Mouse (Mus musculus) limb, embryonic 10.5 days (tissue): ENCODE measurements around the gene Adcy7. TPM values are rescaled to one million over a fixed set of nuclear protein-coding genes. Genes with fewer than 3 reads are reported as not detected.

Experiments used
- DNase-seq: peaks from one replicate; pipeline ENCODE4 v3.0.0-alpha.2; 2017; ENCODE audit warnings: low spot score
- H3K27ac ChIP-seq: fragments of 300-500 bp; sonication (generic); 2 replicates; pipeline ENCODE4 v1.5.1; 2016; ENCODE audit warnings: mild to moderate bottlenecking
- H3K27me3 ChIP-seq: fragments of 300-500 bp; sonication (generic); 2 replicates; pipeline ENCODE4 v1.6.1; 2016; ENCODE audit warnings: low read depth, mild to moderate bottlenecking; ENCODE audit not compliant: poor library complexity, severe bottlenecking
- H3K36me3 ChIP-seq: fragments of 300-500 bp; sonication (generic); 2 replicates; pipeline ENCODE4 v1.6.1; 2016; ENCODE audit warnings: mild to moderate bottlenecking, moderate library complexity
- H3K4me1 ChIP-seq: fragments of 300-500 bp; sonication (generic); 2 replicates; pipeline ENCODE4 v1.6.1; 2016
- H3K4me3 ChIP-seq: fragments of 300-500 bp; sonication (generic); 2 replicates; pipeline ENCODE4 v1.5.1; 2016; ENCODE audit warnings: mild to moderate bottlenecking, moderate library complexity
- H3K9me3 ChIP-seq: fragments of 300-500 bp; sonication (generic); replicated peaks from 2 replicates; pipeline ENCODE4 v1.6.1; 2016; ENCODE audit warnings: mild to moderate bottlenecking
- WGBS: fragments of 180-500 bp; shearing (Covaris S2); methylation state at CpG from one replicate; pipeline ENCODE4 v1.1.7; 2016; 5-methylcytosine and 5-hydroxymethylcytosine counted together
- polyA plus RNA-seq: library from polyadenylated mRNA; unstranded; fragments of >200 nt; fragmentation: Nextera tagmentation; extraction: Ambion mirVana; gene quantifications from 2 replicates; pipeline ENCODE4 v1.2.1, GENCODE M21; 2016

Gene Adcy7
- polyA plus RNA-seq, 1 experiment from 2014 or later = 2.2 TPM

DNA sequence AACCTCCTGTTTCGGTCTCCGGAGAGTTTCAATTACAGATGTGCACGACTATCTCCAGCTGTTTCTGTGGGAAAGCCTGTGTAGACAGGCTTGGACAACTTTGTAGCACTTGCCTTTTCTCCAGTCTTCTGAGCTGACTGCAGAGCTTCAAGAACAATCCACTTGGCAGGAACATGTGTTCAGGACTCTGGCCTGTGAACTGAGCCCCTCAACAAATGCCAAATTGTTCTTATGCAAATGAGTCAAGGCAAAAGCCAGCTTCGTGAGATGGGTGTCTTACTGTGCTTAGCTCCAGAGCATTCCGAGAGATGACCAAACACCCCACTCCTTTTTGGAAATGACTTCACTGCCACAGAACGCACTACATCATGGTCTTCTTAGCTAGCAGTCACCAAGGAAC, 56.5 kb downstream of the Adcy7 start:
- Histone ChIP-seq H3K4me1 (0 out of 2 replicates have a peak, but pooled peaks cover 4% of the 10 kb centered on the region), H3K9me3 (no peaks in the 10 kb centered on the region), H3K27ac (no peak overlapping the region), H3K36me3 (peaks cover 100% of the 10 kb centered on the region), H3K4me3 (no peak overlapping the region), H3K27me3 (no peaks in the 10 kb centered on the region)
- DNase-seq = no peak
- WGBS = 92% methylated on average over 6 of the region's 6 CpGs

DNA sequence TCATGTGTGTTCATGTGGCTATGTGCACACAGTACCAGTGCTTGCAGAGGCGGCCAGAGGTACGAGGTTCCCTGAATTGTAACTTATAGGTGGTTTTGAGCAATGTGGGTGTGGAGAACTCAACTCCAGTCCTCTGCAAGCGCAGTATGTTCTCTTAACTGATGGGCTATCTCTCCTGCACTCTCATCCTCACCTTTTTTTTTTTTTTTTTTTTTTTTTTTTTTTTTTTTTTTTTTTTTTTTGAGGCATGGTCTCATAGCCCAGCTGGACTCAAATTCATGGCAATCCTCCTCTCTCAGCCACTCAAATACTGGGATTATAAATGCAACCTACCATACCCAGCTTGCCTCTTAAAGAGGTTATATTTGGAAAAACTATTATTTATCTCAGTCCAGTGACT, 58.6 kb downstream of the Adcy7 start:
- no peak overlapping the region for H3K27ac ChIP-seq
- DNase-seq = peak; percentile 27
- H3K36me3 ChIP-seq = peaks cover 100% of the 10 kb centered on the region
- no peaks in the 10 kb centered on the region for H3K9me3 ChIP-seq
- WGBS = 96% methylated on average over 3 of the region's 3 CpGs
- H3K4me3 ChIP-seq = no peak overlapping the region
- H3K27me3 ChIP-seq = no peaks in the 10 kb centered on the region
- H3K4me1 ChIP-seq = 0 out of 2 replicates have a peak, but pooled peaks cover 4% of the 10 kb centered on the region

DNA sequence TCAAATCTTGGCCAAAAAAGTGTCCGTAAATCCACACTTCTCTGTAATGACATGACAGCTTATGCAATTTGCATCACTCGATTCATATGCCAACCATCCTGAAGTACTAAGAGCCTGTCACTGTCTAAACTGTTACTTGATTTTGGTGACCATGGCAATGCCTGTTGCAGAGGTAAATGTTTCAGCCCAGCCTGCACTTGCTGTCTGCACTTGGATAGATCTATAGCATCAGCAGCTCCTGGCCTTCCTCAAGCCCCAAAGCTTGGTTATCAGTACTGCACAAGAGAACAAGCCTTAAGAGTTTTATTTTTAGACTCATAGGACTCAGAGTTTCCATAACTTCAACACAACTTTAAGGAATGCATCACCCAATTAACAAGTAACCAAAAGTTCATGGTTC, 62.2 kb downstream of the Adcy7 start:
- no peaks in the 10 kb centered on the region for H3K27me3 ChIP-seq
- H3K9me3 ChIP-seq = no peaks in the 10 kb centered on the region
- no peak for DNase-seq
- H3K4me3 ChIP-seq = no peak overlapping the region
- H3K27ac ChIP-seq = no peak overlapping the region
- H3K4me1 ChIP-seq = no peaks in the 10 kb centered on the region
- 94% methylated on average over 2 of the region's 2 CpGs for WGBS
- H3K36me3 ChIP-seq = peaks cover 98% of the 10 kb centered on the region

DNA sequence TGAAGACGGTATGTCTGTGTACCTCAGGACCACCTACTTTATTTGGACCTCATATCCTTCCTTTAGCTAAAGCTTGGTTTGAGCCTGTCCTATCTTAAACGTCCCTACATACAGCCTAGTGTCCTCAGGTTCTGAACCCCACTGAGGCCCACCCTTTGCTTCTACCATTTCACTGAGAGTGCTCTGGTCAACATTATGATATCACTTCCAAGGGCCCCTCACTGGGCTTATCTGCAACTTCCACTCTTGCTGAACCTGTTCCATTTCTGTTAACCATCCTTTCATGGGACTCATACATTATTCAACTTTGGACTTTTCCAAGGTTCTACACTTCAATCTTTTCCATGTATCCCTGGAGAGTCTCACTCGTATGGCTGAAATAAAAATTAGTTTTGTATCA, 62.8 kb downstream of the Adcy7 start:
- peaks cover 98% of the 10 kb centered on the region for H3K36me3 ChIP-seq
- no peaks in the 10 kb centered on the region for H3K9me3 ChIP-seq
- H3K27me3 ChIP-seq = no peaks in the 10 kb centered on the region
- WGBS = 87% methylated on average over 3 of the region's 3 CpGs
- H3K4me1 ChIP-seq = no peaks in the 10 kb centered on the region
- H3K4me3 ChIP-seq = no peak overlapping the region
- DNase-seq = no peak
- no peak overlapping the region for H3K27ac ChIP-seq

- no peak for DNase-seq
- Histone ChIP-seq H3K9me3 (no peaks in the 10 kb centered on the region), H3K4me3 (no peak overlapping the region), H3K27ac (no peak overlapping the region), H3K27me3 (no peaks in the 10 kb centered on the region), H3K4me1 (no peaks in the 10 kb centered on the region), H3K36me3 (peaks cover 98% of the 10 kb centered on the region)
- 87% methylated on average over 3 of the region's 3 CpGs for WGBS
These were observed 67.0 kb downstream of the Adcy7 start for GRCm38 (mm10) chr8:88339221-88339620.

DNA sequence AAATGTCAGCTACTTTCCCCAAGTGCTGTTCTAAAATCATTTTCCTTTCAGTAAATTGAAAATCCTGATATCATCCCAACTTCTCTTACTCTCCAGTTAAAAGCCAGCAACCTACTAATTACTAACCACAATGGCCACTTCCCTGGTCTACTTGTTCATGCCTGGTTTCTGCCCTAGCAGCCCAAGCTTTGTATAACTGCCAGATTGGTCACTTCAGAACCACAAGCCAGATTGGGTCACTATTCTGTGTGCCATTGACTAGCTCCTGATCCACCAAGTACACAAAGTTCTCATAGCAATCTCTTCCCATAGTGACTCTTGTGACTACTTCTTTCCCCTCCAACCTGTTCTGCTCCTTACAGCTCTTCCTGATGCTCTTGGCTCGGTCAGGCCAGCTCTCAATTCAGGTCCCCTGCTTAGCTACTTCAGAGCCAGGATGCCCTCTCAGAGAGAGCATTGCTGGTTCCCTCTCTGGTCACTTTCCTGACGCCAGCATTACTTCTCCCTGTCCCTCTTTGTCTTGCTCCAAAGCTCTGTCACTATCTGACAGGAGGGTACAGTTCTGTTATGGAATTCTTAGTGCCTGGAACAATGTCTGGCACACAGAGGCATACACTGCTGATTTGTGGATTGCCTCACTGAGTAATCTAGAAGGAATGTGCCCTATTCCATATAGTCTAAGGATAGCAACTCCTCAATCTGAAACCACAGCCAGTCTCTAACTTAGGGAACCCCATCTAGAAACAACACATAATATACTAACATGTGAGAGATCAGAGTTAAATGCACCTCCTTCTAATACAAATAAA, 67.9 kb downstream of the Adcy7 start:
- no peak for DNase-seq

DNA sequence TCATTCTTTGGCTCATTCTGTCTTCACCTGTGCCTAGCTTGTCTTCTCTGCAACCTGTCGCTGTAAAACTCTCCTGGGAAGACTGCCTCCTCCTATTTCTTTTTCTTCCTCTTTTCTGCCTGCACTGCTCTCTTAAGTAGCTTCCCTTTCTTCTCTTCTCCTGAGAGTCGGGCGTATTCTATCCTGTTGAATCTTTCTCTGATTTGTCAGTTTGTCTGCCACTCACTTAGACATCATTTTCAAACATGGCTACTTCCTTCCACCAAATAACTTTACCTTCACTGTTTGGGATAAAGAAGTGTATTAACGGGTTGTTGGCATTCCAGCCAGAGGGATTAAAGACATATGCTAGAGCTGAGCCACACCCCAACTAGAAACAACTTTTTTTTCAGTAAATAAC, 69.8 kb downstream of the Adcy7 start:
- Histone ChIP-seq H3K4me1 (no peaks in the 10 kb centered on the region), H3K27me3 (no peaks in the 10 kb centered on the region), H3K4me3 (no peak overlapping the region), H3K9me3 (no peaks in the 10 kb centered on the region), H3K36me3 (peaks cover 98% of the 10 kb centered on the region), H3K27ac (no peak overlapping the region)
- 91% methylated on average over 4 of the region's 4 CpGs for WGBS
- no peak for DNase-seq

More for the DNA sequence above, 67.9 kb downstream of the Adcy7 start:
- H3K36me3 ChIP-seq = peaks cover 98% of the 10 kb centered on the region
- H3K9me3 ChIP-seq = no peaks in the 10 kb centered on the region
- no peaks in the 10 kb centered on the region for H3K4me1 ChIP-seq
- no peak overlapping the region for H3K27ac ChIP-seq
- H3K27me3 ChIP-seq = no peaks in the 10 kb centered on the region
- WGBS = 89% methylated on average over 2 of the region's 2 CpGs
- no peak overlapping the region for H3K4me3 ChIP-seq

DNA sequence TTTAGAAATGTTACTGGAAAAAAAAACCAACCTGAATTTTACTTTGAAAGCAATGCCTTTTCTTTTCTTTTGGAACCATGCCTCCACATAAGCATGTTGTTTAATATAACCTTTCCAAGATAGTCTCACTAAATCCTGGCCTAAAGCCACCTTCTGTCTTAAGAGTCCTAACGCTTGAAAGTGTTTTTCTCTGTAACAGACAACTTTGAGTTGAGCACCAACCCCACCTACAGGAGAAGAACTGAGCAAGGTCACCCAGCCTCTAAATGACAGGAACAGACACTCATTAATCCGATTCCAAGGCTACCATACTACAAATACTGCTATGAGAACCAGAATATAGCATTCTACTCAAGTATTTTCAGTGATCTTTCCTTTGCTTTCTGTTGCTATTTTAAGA, 76.8 kb downstream of the Adcy7 start:
- H3K36me3 ChIP-seq = peaks cover 98% of the 10 kb centered on the region
- no peaks in the 10 kb centered on the region for H3K27me3 ChIP-seq
- no peaks in the 10 kb centered on the region for H3K9me3 ChIP-seq
- DNase-seq = no peak
- H3K4me3 ChIP-seq = no peak overlapping the region
- no peaks in the 10 kb centered on the region for H3K4me1 ChIP-seq
- no peak overlapping the region for H3K27ac ChIP-seq
- 90% methylated on average over 2 of the region's 2 CpGs for WGBS

DNA sequence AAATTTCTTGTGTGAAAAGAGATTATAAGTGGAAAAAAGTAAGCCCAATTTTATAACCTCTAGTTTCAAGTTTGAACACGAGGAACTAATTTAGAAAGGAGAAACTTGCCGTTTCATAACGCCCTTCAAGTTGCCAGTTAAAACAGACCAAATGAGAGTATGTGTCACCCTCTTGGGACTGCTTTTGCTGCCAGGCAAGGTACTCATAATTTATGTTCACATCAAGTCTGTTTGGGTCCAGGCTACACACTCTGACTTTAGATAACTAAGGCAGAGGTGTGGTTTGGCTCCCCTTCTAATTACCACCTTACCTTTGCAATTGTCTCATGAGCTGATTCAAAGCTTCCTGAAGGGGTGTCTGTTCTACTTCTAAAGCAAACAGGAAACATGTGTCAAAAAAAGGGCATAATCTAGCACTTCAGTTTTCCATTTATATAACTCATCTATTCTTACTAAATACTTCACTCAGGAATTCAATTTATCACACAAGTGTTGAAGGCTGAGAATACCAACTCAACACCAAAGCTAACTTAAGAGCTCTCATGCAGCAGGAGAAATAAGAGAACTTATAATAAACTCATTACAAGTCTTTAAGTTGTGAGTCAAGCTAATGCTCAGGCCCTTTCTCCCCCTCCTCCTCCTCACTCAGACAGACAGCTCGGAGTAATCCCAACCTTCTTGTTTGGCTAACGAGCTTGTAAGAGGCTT, 85.2 kb downstream of the Adcy7 start:
- H3K4me1 ChIP-seq = peaks cover 17% of the 10 kb centered on the region
- H3K4me3 ChIP-seq = no peak overlapping the region
- WGBS = 53% methylated on average over 5 of the region's 5 CpGs
- DNase-seq = peak; percentile 23
- H3K27ac ChIP-seq = no peak overlapping the region
- no peaks in the 10 kb centered on the region for H3K9me3 ChIP-seq
- H3K27me3 ChIP-seq = no peaks in the 10 kb centered on the region
- H3K36me3 ChIP-seq = peaks cover 75% of the 10 kb centered on the region

DNA sequence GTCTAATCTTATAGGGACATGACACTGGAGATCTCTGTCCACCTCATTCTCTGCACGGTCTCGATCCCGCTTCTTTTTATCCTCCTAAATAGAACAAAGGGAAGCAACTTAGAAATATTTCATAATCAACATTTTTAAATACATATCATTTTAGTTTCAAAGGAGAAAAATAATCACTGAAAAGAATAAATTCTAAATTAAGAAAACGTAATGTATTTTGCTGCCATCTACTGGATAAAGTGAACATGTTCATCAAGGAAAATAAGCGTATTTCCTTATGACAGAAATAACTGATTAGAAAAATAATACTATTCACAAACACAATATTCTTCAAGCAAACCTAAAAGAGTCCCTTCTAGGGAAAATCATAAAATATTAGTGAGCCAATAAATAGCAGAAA, 85.7 kb downstream of the Adcy7 start:
- whole genome bisulfite sequencing = 88% methylated on average over 5 of the region's 5 CpGs
- no peak overlapping the region for H3K27ac ChIP-seq
- peaks cover 69% of the 10 kb centered on the region for H3K36me3 ChIP-seq
- no peaks in the 10 kb centered on the region for H3K9me3 ChIP-seq
- no peaks in the 10 kb centered on the region for H3K27me3 ChIP-seq
- no peak overlapping the region for H3K4me3 ChIP-seq
- H3K4me1 ChIP-seq = peaks cover 21% of the 10 kb centered on the region
- DNase-seq = no peak

GRCm38 (mm10) chr8:88359959-88360358, 87.8 kb downstream of the Adcy7 start:
- H3K4me3 ChIP-seq = peak overlapping the region; percentile 99
- H3K36me3 ChIP-seq = peaks cover 49% of the 10 kb centered on the region
- no peaks in the 10 kb centered on the region for H3K9me3 ChIP-seq
- H3K27ac ChIP-seq = no peak overlapping the region
- peak; percentile 29 for DNase-seq
- 92% methylated on average over 2 of the region's 2 CpGs for WGBS
- H3K27me3 ChIP-seq = no peaks in the 10 kb centered on the region
- H3K4me1 ChIP-seq = peaks cover 22% of the 10 kb centered on the region

DNA sequence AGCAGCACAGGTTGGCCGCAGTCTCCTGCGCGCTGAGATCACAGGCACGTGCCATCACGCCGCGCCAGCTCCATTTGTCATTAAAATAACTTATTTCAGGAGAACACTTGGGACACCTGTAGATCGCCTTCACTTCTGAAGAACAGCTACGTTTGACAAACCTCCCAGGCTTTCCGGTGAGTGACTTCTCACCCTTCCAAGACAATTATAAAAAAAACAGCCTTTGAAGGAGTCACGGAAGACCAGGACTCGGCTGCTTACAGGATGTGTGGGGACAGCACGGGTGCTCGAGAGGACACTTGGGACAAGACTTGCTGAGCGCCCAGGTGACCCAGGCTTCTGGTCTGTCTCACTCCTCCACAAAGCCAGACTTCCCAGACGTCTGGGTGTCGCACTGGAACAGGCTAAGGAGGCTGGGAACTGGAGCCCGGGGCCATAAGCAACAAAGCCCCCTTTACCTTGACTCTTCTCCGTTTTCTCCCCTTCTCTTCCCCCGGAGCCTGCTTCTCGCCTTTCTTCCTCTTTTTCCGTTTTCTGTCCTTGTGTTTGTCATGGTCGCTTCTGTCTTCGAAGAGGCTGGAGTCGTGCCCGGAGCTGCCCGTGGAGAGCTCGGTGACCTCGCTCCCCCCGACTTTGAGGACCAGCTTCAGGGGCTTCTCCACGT, 89.0 kb downstream of the Adcy7 start:
- H3K27me3 ChIP-seq = no peaks in the 10 kb centered on the region
- H3K36me3 ChIP-seq = peaks cover 37% of the 10 kb centered on the region
- no peak for DNase-seq
- H3K27ac ChIP-seq = peak overlapping the region; percentile 99
- peaks cover 22% of the 10 kb centered on the region for H3K4me1 ChIP-seq
- WGBS = 2% methylated on average over 31 of the region's 31 CpGs
- H3K4me3 ChIP-seq = peak overlapping the region; percentile 99
- H3K9me3 ChIP-seq = no peaks in the 10 kb centered on the region
